Mouse (Mus musculus) lung, postnatal 0 days (tissue): ENCODE measurements at regions not wholly inside any gene's neighbourhood (a gene's known extent, or its start where the extent isn't known, plus 50 kb on each side); places are given as distances from the start of the nearest gene placed in this dataset.

Experiments
- ATAC-seq: fragments of 200-750 bp; cut with Nextera tagmentation; 2 replicates; pipeline ENCODE4 v1.8.0; 2017; ENCODE audit warnings: moderate library complexity
- DNase-seq: peaks from one replicate; pipeline ENCODE4 v3.0.0-alpha.2; 2016; ENCODE audit warnings: low spot score
- H3K27ac ChIP-seq: fragments of 300-500 bp; sonication (generic); 2 replicates; pipeline ENCODE4 v1.5.1; 2014; ENCODE audit warnings: antibody characterized with exemption, mild to moderate bottlenecking, low read length, mixed read lengths
- H3K27me3 ChIP-seq: fragments of 300-500 bp; sonication (generic); replicated peaks from 2 replicates; pipeline ENCODE4 v1.6.1; 2014; ENCODE audit warnings: low read length, mixed read lengths; ENCODE audit not compliant: insufficient read depth
- H3K36me3 ChIP-seq: fragments of 300-500 bp; sonication (generic); 2 replicates; pipeline ENCODE4 v1.6.1; 2014; ENCODE audit warnings: low read length, mixed read lengths; ENCODE audit not compliant: insufficient read depth
- H3K4me1 ChIP-seq: fragments of 300-500 bp; sonication (generic); 2 replicates; pipeline ENCODE4 v1.6.1; 2014; ENCODE audit warnings: antibody characterized with exemption, low read depth, low read length, mixed read lengths; ENCODE audit not compliant: insufficient read depth
- H3K4me2 ChIP-seq: fragments of 300-500 bp; sonication (generic); replicated peaks from 2 replicates; pipeline ENCODE4 v1.6.1; 2014; ENCODE audit warnings: low read depth, mild to moderate bottlenecking, low read length, moderate library complexity, mixed read lengths
- H3K4me3 ChIP-seq: fragments of 300-500 bp; sonication (generic); 2 replicates; pipeline ENCODE4 v1.5.1; 2014; ENCODE audit warnings: low read depth, low read length
- H3K9ac ChIP-seq: fragments of 300-500 bp; sonication (generic); replicated peaks from 2 replicates; pipeline ENCODE4 v1.6.1; 2014; ENCODE audit warnings: low read depth, mild to moderate bottlenecking
- H3K9me3 ChIP-seq: fragments of 300-500 bp; sonication (generic); 2 replicates; pipeline ENCODE4 v1.6.1; 2016; ENCODE audit warnings: low read length, mixed read lengths
- CTCF ChIP-seq: IDR thresholded peaks from 2 replicates; pipeline ENCODE4 v1.5.1; 2016; ENCODE audit warnings: antibody characterized with exemption, mild to moderate bottlenecking
- EP300 ChIP-seq: IDR thresholded peaks from 2 replicates; pipeline ENCODE4 v1.6.1; 2016; ENCODE audit warnings: antibody characterized with exemption, mild to moderate bottlenecking, control low read depth
- WGBS: fragments of 180-500 bp; shearing (Covaris S2); extraction: QIAGEN DNeasy Blood & Tissue Kit; methylation state at CpG from one replicate; pipeline ENCODE4 v1.1.7; 2014; 5-methylcytosine and 5-hydroxymethylcytosine counted together

GRCm38 (mm10) chr4:105549744-105550440 is 239.8 kb upstream of the Gm12728 start:
- Histone ChIP-seq H3K9me3 (no peaks in the 10 kb centered on the region; the same call in 1 of the 2 replicates), H3K27me3 (no peaks in the 10 kb centered on the region), H3K4me1 (peaks cover 5% of the 10 kb centered on the region; the same call in 1 of the 2 replicates), H3K4me2 (no peak overlapping the region), H3K27ac (no peak overlapping the region), H3K9ac (no peak overlapping the region), H3K4me3 (no peak overlapping the region), H3K36me3 (no peaks in the 10 kb centered on the region)
- DNase-seq (peak; percentile 48), ATAC-seq (peak; percentile 72)
- TF ChIP-seq EP300 (no peak), CTCF (no peak)
- 55% methylated on average over 7 of the region's 7 CpGs for WGBS

GRCm38 (mm10) chr4:105551966-105552685 is 237.5 kb upstream of the Gm12728 start:
- TF ChIP-seq EP300 = no peak
- peak; percentile 44 for TF ChIP-seq CTCF
- peaks cover 5% of the 10 kb centered on the region; the same call in 1 of the 2 replicates for H3K4me1 ChIP-seq
- H3K4me2 ChIP-seq = no peak overlapping the region
- H3K4me3 ChIP-seq = no peak overlapping the region
- no peak overlapping the region for H3K9ac ChIP-seq
- 83% methylated on average over 4 of the region's 4 CpGs for WGBS
- DNase-seq (no peak), ATAC-seq (no peak)
- H3K36me3 ChIP-seq = no peaks in the 10 kb centered on the region
- H3K9me3 ChIP-seq = no peaks in the 10 kb centered on the region
- H3K27me3 ChIP-seq = no peaks in the 10 kb centered on the region
- H3K27ac ChIP-seq = no peak overlapping the region

GRCm38 (mm10) chr4:105554994-105555393 is 234.7 kb upstream of the Gm12728 start:
- H3K4me1 ChIP-seq = no peaks in the 10 kb centered on the region
- no peak overlapping the region for H3K4me3 ChIP-seq
- no peak overlapping the region for H3K4me2 ChIP-seq
- no peak for TF ChIP-seq EP300
- TF ChIP-seq CTCF = no peak
- DNase-seq (peak; percentile 73), ATAC-seq (peak; percentile 53)
- no peaks in the 10 kb centered on the region for H3K9me3 ChIP-seq
- WGBS = 54% methylated on average over 8 of the region's 8 CpGs
- no peak overlapping the region for H3K9ac ChIP-seq
- no peak overlapping the region for H3K27ac ChIP-seq
- H3K36me3 ChIP-seq = no peaks in the 10 kb centered on the region
- no peaks in the 10 kb centered on the region for H3K27me3 ChIP-seq

- H3K27me3 ChIP-seq = no peaks in the 10 kb centered on the region
- H3K4me1 ChIP-seq = no peaks in the 10 kb centered on the region
- H3K4me2 ChIP-seq = no peak overlapping the region
- H3K36me3 ChIP-seq = no peaks in the 10 kb centered on the region
- no peak overlapping the region for H3K27ac ChIP-seq
- TF ChIP-seq CTCF = no peak
- no peak for TF ChIP-seq EP300
- H3K9me3 ChIP-seq = no peaks in the 10 kb centered on the region
- 84% methylated on average over 3 of the region's 3 CpGs for WGBS
- no peak overlapping the region for H3K4me3 ChIP-seq
- no peak overlapping the region for H3K9ac ChIP-seq
- ATAC-seq (no peak), DNase-seq (no peak)
These were observed 233.7 kb upstream of the Gm12728 start for GRCm38 (mm10) chr4:105555941-105556340.

GRCm38 (mm10) chr4:105557396-105557795 is 232.3 kb upstream of the Gm12728 start:
- no peaks in the 10 kb centered on the region for H3K27me3 ChIP-seq
- DNase-seq (peak; percentile 63), ATAC-seq (0 out of 2 replicates have a peak, but pooled peaks have one; percentile 33)
- no peak overlapping the region for H3K4me3 ChIP-seq
- H3K4me2 ChIP-seq = no peak overlapping the region
- H3K4me1 ChIP-seq = no peaks in the 10 kb centered on the region
- no peaks in the 10 kb centered on the region for H3K9me3 ChIP-seq
- TF ChIP-seq EP300 (peak; percentile 45; the same call in 1 of the 2 replicates), CTCF (no peak)
- H3K36me3 ChIP-seq = no peaks in the 10 kb centered on the region
- no peak overlapping the region for H3K9ac ChIP-seq
- H3K27ac ChIP-seq = no peak overlapping the region
- WGBS = 66% methylated on average over 2 of the region's 2 CpGs

- TF ChIP-seq CTCF (no peak), EP300 (no peak)
- Histone ChIP-seq H3K4me2 (no peak overlapping the region), H3K36me3 (no peaks in the 10 kb centered on the region), H3K27me3 (no peaks in the 10 kb centered on the region), H3K27ac (no peak overlapping the region), H3K4me3 (no peak overlapping the region), H3K4me1 (no peaks in the 10 kb centered on the region), H3K9me3 (no peaks in the 10 kb centered on the region), H3K9ac (no peak overlapping the region)
- DNase-seq (no peak), ATAC-seq (no peak)
- WGBS = 63% methylated on average over 3 of the region's 3 CpGs
These were observed 229.6 kb upstream of the Gm12728 start for GRCm38 (mm10) chr4:105560055-105560454.
